15 mouse cellular contexts compared by ENCODE assay signal in genomic region chr6:50008074-50008473, GRCm38 (mm10).
"Had no signal": no experiment of that assay in that cellular context is flagged by ENCODE, and none has a peak within 500 bp of the region (broad histone marks: within the 10 kb centered on the region; RNA-seq: fewer than 3 reads in every experiment).

No protein-coding gene starts in this region.

- H3K27me3 ChIP-seq: lung, embryonic 15.5 days; midbrain, embryonic 13.5 days had no signal

- H3K4me1 ChIP-seq: midbrain, embryonic 13.5 days had no signal

- H3K4me3 ChIP-seq: layer of hippocampus, adult 2 months; lung, embryonic 15.5 days; megakaryocyte, embryonic 14.5 days; midbrain, embryonic 10.5 days; midbrain, embryonic 13.5 days; myocyte had no signal

- ATAC-seq: intestine, embryonic 16.5 days; midbrain, embryonic 13.5 days; midbrain, embryonic 16.5 days had no signal

- H3K9ac ChIP-seq: liver, embryonic 14.5 days; lung, embryonic 15.5 days; midbrain, embryonic 13.5 days had no signal

- H3K36me3 ChIP-seq: lung, embryonic 15.5 days; midbrain, embryonic 10.5 days; midbrain, embryonic 13.5 days had no signal

- H3K27ac ChIP-seq: layer of hippocampus, adult 2 months; liver, embryonic 14.5 days; lung, embryonic 15.5 days; midbrain, embryonic 10.5 days; midbrain, embryonic 13.5 days had no signal

- H3K4me2 ChIP-seq: lung, embryonic 15.5 days; midbrain, embryonic 13.5 days had no signal

- H3K9me3 ChIP-seq: lung, embryonic 15.5 days; megakaryocyte, embryonic 14.5 days; midbrain, embryonic 10.5 days; midbrain, embryonic 13.5 days had no signal

- DNase-seq: kidney, adult 2 months; kidney, postnatal 25 days; layer of hippocampus, adult 9-11 months; lung, adult 18-20 months; lung, postnatal 10 days; lung, postnatal 36 days had no signal
